Mouse (Mus musculus) neural tube, embryonic 13.5 days (tissue): ENCODE data around the gene Ikzf2. TPM values are rescaled to one million over a fixed set of nuclear protein-coding genes. Genes with fewer than 3 reads are reported as not detected.
A peak's percentile ranks its signal among the peaks of the same experiment; 100 is the strongest.

Source experiments
- ATAC-seq: fragments of 200-750 bp; cut with Nextera tagmentation; 2 replicates; pipeline ENCODE4 v1.8.0; 2017; ENCODE audit warnings: low read depth, mild to moderate bottlenecking, moderate TSS enrichment, moderate library complexity
- H3K27ac ChIP-seq: fragments of 300-500 bp; sonication (generic); replicated peaks from 2 replicates; pipeline ENCODE4 v1.5.1; 2015; ENCODE audit warnings: moderate library complexity, mild to moderate bottlenecking, inconsistent platforms
- H3K27me3 ChIP-seq: fragments of 300-500 bp; sonication (generic); 2 replicates; pipeline ENCODE4 v1.6.1; 2015; ENCODE audit warnings: mild to moderate bottlenecking, inconsistent platforms
- H3K36me3 ChIP-seq: fragments of 300-500 bp; sonication (generic); 2 replicates; pipeline ENCODE4 v1.6.1; 2015; ENCODE audit warnings: mild to moderate bottlenecking, inconsistent platforms
- H3K4me1 ChIP-seq: fragments of 300-500 bp; sonication (generic); replicated peaks from 2 replicates; pipeline ENCODE4 v1.6.1; 2015; ENCODE audit warnings: inconsistent platforms
- H3K4me2 ChIP-seq: fragments of 300-500 bp; sonication (generic); 2 replicates; pipeline ENCODE4 v1.6.1; 2015; ENCODE audit warnings: inconsistent platforms, mild to moderate bottlenecking, moderate library complexity
- H3K4me3 ChIP-seq: fragments of 300-500 bp; sonication (generic); 2 replicates; pipeline ENCODE4 v1.5.1; 2015; ENCODE audit warnings: mild to moderate bottlenecking, inconsistent platforms
- H3K9ac ChIP-seq: fragments of 300-500 bp; sonication (generic); 2 replicates; pipeline ENCODE4 v1.6.1; 2015; ENCODE audit warnings: moderate library complexity, mild to moderate bottlenecking, inconsistent platforms
- H3K9me3 ChIP-seq: fragments of 300-500 bp; sonication (generic); 2 replicates; pipeline ENCODE4 v1.6.1; 2016; ENCODE audit warnings: inconsistent platforms
- WGBS: fragments of 180-500 bp; shearing (Covaris S2); methylation state at CpG from one replicate; pipeline ENCODE4 v1.1.7; 2015; 5-methylcytosine and 5-hydroxymethylcytosine counted together
- polyA plus RNA-seq: library from polyadenylated mRNA; unstranded; fragments of >200 nt; fragmentation: Nextera tagmentation; extraction: Ambion mirVana; gene quantifications from 2 replicates; pipeline ENCODE4 v1.2.1, GENCODE M21; 2015

The Ikzf2 gene
- polyA plus RNA-seq, 1 experiment from 2014 or later: 5.0 TPM

DNA sequence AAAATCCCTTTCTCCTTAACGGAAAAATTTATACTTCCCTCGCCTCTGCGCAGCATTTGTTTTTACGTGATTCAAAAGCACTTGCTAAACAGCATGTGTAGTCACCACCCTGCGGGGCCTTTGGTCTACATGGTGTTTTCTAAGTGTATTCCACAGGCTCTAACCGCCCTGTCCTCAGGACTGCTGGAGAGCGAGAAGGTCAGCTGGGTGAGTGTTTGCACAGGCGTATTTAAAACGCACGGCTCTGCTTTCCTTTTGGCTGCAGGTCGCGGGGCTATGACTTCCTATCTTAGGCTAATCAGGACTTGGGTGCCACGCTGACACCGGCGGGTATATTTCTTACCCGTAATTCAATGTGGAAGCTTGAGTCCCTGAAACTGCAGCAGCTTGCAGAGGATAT, 30.1 kb downstream of the Ikzf2 start:
- Histone ChIP-seq H3K9ac (no peak overlapping the region; the same call in 1 of the 2 replicates), H3K27ac (no peak overlapping the region), H3K36me3 (no peaks in the 10 kb centered on the region), H3K27me3 (no peaks in the 10 kb centered on the region), H3K4me3 (no peak overlapping the region), H3K4me2 (peak overlapping the region; percentile 36), H3K9me3 (no peaks in the 10 kb centered on the region), H3K4me1 (peaks cover 25% of the 10 kb centered on the region)
- ATAC-seq: peak; percentile 43; the same call in 1 of the 2 replicates
- 16% methylated on average over 16 of the region's 16 CpGs for WGBS

DNA sequence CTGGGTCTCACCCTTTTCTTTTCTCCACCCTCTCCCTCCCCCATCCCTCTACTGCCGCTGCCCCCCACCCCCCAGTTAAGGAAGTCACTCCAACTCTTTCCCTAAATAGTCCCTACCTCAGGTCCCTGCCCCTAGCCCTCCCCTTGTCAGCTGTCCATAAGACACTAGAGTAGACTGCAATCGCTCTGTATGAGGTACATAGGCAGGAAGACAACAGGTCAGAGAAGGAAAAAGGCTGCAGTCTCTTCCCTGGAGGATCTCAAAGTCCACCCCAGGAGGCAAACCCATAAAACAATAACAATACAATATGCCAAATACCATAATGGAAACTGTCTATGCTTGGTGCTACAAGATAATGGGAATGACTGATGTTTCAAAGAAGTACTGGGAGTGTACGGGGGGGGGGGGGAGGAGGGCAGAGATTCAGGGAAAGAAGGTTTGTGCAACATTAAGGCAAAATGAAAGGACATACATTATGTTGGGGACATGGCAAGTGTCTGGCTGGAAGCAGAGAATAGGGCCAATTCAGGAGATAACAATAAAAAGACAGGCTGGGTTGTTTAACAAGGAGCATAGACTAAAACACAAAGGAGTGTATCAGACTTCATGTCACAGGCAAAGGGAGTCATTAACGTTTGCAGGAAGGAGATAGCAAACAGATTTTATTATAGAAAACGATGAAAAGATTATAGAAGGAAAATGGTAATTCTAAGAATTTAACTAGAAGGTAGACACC, 30.8 kb downstream of the Ikzf2 start:
- peaks cover 25% of the 10 kb centered on the region for H3K4me1 ChIP-seq
- H3K9me3 ChIP-seq: no peaks in the 10 kb centered on the region
- H3K9ac ChIP-seq: no peak overlapping the region
- no peak overlapping the region for H3K4me3 ChIP-seq
- H3K4me2 ChIP-seq: no peak overlapping the region; the same call in 1 of the 2 replicates
- no peak for ATAC-seq
- H3K36me3 ChIP-seq: no peaks in the 10 kb centered on the region
- H3K27ac ChIP-seq: no peak overlapping the region
- no peaks in the 10 kb centered on the region for H3K27me3 ChIP-seq
- WGBS: 11% methylated on average over 5 of the region's 5 CpGs

DNA sequence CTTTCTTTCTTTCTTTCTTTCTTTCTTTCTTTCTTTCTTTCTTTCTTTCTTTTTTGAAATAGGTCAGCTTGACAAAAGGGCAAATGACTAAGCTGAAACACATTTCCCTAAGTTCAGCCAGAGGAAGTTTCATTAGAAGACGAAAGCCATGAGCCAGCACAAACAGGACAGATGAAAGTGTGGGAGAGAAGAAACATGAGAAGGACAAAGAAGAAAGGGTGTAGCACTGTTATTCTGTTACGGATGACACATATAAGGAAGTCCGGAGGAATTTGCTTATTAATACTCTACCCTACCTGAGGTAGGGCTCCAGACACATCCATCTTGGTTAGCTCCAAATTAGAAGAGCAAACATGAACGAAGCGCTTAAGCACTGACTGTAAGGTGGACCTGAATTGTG, 31.7 kb downstream of the Ikzf2 start:
- Histone ChIP-seq H3K4me1 (peaks cover 25% of the 10 kb centered on the region), H3K9me3 (no peaks in the 10 kb centered on the region), H3K36me3 (no peaks in the 10 kb centered on the region), H3K4me3 (no peak overlapping the region), H3K27me3 (no peaks in the 10 kb centered on the region), H3K27ac (no peak overlapping the region), H3K9ac (no peak overlapping the region), H3K4me2 (no peak overlapping the region)
- no peak for ATAC-seq
- 90% methylated on average over 5 of the region's 5 CpGs for WGBS

DNA sequence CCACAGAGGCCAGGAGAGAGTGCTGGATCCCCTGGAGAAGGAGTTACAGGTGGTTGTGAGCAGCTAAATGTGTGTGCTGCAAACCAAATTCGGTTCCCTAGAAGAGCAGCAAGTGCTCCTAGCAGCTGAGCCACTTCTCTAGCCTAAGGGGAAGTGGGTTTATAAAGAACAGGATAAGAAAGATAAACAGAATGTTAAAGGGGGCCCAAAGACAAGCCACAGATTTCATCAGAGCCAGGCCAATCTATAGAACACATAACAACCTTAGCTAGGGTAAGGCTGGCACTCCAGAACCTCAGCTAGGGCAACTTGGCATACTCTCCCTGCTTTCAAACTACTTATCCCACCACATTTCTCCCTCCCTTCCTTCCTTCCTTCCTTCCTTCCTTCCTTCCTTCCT, 32.1 kb downstream of the Ikzf2 start:
- no peak overlapping the region for H3K9ac ChIP-seq
- WGBS: 82% methylated on average over 1 of the region's 1 CpGs
- ATAC-seq: no peak

DNA sequence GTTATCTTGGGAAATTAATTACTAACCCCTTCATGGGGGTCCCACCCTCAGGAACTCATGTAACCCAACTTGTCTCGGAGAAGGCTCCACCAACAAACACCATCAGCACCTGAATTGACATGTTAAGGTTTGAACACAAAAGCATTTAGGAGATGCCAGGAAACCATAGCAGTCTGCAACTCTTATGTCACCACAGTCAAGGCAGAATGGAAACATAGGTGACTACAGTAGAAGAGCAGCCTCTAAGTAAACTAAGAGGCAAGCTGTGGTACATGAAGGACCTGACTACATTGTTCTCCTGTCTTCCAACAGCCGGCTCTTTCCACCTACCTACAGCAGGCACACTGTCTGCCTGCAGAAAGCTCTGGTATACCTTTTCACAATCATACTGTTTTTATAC, 33.6 kb downstream of the Ikzf2 start:
- Histone ChIP-seq H3K9ac (no peak overlapping the region), H3K4me1 (peaks cover 21% of the 10 kb centered on the region), H3K27ac (no peak overlapping the region), H3K36me3 (no peaks in the 10 kb centered on the region), H3K9me3 (no peaks in the 10 kb centered on the region), H3K4me3 (no peak overlapping the region), H3K4me2 (no peak overlapping the region), H3K27me3 (no peaks in the 10 kb centered on the region)
- WGBS: 89% methylated on average over 2 of the region's 2 CpGs
- no peak for ATAC-seq

More for the DNA sequence above, 32.1 kb downstream of the Ikzf2 start:
- Histone ChIP-seq H3K4me2 (no peak overlapping the region), H3K36me3 (no peaks in the 10 kb centered on the region), H3K27me3 (no peaks in the 10 kb centered on the region), H3K9me3 (no peaks in the 10 kb centered on the region), H3K4me3 (no peak overlapping the region), H3K27ac (no peak overlapping the region), H3K4me1 (peaks cover 25% of the 10 kb centered on the region)

DNA sequence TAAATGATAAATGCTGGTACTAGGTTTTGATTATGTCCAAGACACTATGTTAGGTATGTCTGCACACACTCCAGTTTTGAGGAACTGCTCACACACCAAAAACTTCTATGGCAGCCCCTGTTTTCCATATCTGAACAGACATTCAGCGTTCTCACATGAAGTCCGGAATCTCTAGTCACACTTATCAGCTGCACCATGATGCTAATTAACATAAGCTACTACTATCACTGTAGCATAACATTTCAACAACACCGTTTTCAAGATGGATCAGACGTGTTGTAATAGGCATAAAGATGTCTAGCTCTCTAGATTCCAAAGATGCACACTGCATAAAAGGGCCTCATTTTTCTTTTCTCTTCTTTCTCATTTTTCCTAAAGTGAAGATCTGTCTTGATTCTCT, 43.9 kb downstream of the Ikzf2 start:
- 85% methylated on average over 4 of the region's 4 CpGs for WGBS

DNA sequence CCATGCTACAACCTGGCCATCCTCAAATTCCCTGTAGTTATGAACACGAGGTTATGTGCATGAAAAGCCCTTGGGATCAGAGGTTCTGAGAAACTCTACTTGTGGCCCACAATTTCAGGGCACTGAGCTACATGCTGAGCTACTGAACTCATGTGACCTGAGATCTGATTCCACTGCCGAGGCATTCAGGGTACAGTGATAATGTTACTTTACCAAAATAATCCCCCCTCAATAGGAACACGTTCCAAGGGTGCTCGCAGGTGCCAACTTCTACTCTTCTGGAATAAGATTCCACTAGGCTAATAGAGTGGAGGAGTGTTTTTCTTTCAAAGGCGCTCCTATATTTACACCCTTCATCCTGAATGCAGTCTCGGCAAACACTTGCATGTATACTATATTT, 45.1 kb downstream of the Ikzf2 start:
- WGBS: 90% methylated on average over 6 of the region's 6 CpGs
- no peak overlapping the region for H3K27ac ChIP-seq
- no peaks in the 10 kb centered on the region for H3K4me1 ChIP-seq
- H3K27me3 ChIP-seq: no peaks in the 10 kb centered on the region
- H3K4me2 ChIP-seq: no peak overlapping the region
- no peak overlapping the region for H3K4me3 ChIP-seq
- ATAC-seq: no peak
- no peaks in the 10 kb centered on the region for H3K36me3 ChIP-seq
- H3K9me3 ChIP-seq: no peaks in the 10 kb centered on the region
- no peak overlapping the region for H3K9ac ChIP-seq

More for the DNA sequence above, 43.9 kb downstream of the Ikzf2 start:
- Histone ChIP-seq H3K4me3 (no peak overlapping the region), H3K27me3 (no peaks in the 10 kb centered on the region), H3K4me2 (no peak overlapping the region), H3K36me3 (no peaks in the 10 kb centered on the region), H3K9ac (no peak overlapping the region), H3K9me3 (no peaks in the 10 kb centered on the region), H3K4me1 (no peaks in the 10 kb centered on the region), H3K27ac (no peak overlapping the region)
- no peak for ATAC-seq

DNA sequence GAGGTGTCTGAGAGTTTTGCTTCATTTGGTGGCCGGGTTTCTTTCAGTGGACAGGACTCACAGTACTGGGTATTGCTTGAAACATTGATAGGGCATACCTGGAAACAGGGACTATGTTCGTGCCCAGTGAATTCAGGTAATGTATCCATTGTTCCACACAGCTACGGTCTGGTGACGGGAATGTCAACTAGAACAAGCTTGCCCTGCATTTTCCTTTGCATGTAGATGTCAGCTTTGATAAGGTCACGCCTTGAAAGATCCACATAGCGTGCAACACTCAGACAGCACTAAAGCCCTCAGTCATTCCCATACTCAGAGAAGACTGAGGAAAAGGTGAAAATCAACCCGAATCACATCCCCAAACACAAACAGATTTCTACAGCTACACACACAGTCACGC, 48.7 kb downstream of the Ikzf2 start:
- no peaks in the 10 kb centered on the region for H3K36me3 ChIP-seq
- no peaks in the 10 kb centered on the region for H3K9me3 ChIP-seq
- H3K4me2 ChIP-seq: no peak overlapping the region
- H3K9ac ChIP-seq: no peak overlapping the region
- no peak overlapping the region for H3K4me3 ChIP-seq
- 93% methylated on average over 8 of the region's 8 CpGs for WGBS
- no peak overlapping the region for H3K27ac ChIP-seq
- no peaks in the 10 kb centered on the region for H3K27me3 ChIP-seq
- no peaks in the 10 kb centered on the region for H3K4me1 ChIP-seq
- ATAC-seq: no peak

DNA sequence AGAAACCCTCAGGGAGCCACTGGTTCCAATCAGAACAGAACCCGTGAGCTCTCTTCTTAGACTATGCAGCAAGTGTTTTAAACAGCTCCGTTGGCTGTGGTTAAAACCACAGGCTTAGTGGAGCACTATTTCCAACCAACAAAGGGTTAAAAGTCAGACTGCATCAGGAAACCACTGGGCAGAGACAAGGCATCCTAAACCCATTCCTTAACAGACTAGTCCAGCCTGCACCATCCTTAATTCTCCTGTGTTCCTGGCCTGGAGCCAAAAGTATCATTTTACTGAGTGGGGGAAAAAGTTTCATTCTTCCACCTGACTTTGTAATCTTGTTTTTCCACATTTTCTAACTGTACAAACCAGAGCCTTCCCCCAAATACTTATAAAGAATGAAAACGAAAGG, 49.1 kb downstream of the Ikzf2 start:
- Histone ChIP-seq H3K27me3 (no peaks in the 10 kb centered on the region), H3K27ac (no peak overlapping the region), H3K9me3 (no peaks in the 10 kb centered on the region), H3K36me3 (no peaks in the 10 kb centered on the region), H3K4me1 (no peaks in the 10 kb centered on the region), H3K9ac (no peak overlapping the region), H3K4me3 (no peak overlapping the region), H3K4me2 (no peak overlapping the region)
- 81% methylated on average over 3 of the region's 3 CpGs for WGBS
- no peak for ATAC-seq

DNA sequence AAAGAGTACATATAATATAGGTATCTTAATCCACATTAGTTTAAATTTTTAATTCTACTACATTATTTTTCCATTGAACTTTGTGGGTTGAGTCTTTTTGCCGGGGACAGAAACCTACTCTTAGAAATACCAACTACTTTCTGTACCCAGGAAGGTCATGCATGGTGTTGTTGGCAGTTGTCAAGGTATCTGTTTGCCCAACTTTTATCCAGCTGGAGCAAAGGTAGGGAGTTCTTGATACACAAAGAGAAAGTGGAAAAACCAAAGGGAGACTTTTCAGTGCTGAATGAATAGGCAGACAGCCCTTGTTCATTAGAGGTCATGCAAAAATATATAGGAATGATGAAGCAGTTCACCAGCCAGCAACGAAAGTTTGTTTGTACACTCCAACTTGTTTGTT, 52.8 kb downstream of the Ikzf2 start:
- no peak overlapping the region for H3K9ac ChIP-seq
- H3K4me2 ChIP-seq: no peak overlapping the region
- H3K27ac ChIP-seq: no peak overlapping the region
- no peaks in the 10 kb centered on the region for H3K4me1 ChIP-seq
- ATAC-seq: no peak
- H3K4me3 ChIP-seq: no peak overlapping the region
- no peaks in the 10 kb centered on the region for H3K36me3 ChIP-seq
- H3K27me3 ChIP-seq: no peaks in the 10 kb centered on the region
- 90% methylated on average over 2 of the region's 2 CpGs for WGBS
- H3K9me3 ChIP-seq: no peaks in the 10 kb centered on the region

DNA sequence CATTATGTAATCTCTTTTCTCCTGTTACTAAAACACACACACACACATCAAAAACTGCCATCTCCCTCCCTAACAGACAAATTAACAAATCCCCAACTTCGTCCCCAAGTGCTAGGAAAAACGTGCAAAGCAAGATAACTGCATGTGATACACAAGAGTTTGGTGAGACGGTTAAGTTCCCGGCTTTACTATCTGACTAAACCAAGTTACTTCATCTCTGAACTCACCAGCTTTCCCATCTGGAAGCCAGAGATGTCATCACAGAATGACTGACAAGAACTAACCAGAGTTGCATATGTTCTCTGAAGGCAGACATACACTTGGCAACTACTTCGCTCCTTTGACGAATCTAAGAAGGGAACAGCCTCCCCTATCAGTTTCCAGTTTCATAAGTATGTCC, 56.5 kb downstream of the Ikzf2 start:
- H3K9me3 ChIP-seq: no peaks in the 10 kb centered on the region
- ATAC-seq: no peak
- H3K27me3 ChIP-seq: no peaks in the 10 kb centered on the region
- H3K36me3 ChIP-seq: no peaks in the 10 kb centered on the region
- no peaks in the 10 kb centered on the region for H3K4me1 ChIP-seq
- H3K27ac ChIP-seq: no peak overlapping the region
- WGBS: 92% methylated on average over 6 of the region's 6 CpGs
- no peak overlapping the region for H3K9ac ChIP-seq
- H3K4me2 ChIP-seq: no peak overlapping the region
- no peak overlapping the region for H3K4me3 ChIP-seq

DNA sequence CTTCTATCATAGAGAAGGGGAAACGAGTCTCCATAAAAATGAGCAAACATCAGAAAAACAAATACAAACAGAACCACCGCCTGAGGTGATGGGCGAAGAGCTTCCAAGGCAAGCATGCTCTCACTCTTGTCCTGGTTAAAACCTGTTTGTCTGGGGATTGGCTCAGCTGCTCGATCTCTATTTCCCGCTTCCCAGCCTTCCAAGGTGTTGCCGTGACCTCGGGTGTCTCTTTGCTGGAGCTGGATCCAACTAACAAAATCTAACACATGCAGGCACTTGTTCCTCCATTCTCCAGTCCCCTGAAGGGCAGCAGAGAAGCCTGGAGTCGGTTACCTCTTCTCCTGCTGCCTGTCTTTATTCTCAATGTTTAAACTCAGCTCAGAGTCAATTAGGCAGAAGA, 57.5 kb downstream of the Ikzf2 start:
- Histone ChIP-seq H3K4me1 (no peaks in the 10 kb centered on the region), H3K27me3 (no peaks in the 10 kb centered on the region), H3K4me2 (no peak overlapping the region), H3K27ac (no peak overlapping the region), H3K9me3 (no peaks in the 10 kb centered on the region), H3K36me3 (no peaks in the 10 kb centered on the region), H3K9ac (no peak overlapping the region), H3K4me3 (no peak overlapping the region)
- 84% methylated on average over 8 of the region's 8 CpGs for WGBS
- ATAC-seq: no peak

DNA sequence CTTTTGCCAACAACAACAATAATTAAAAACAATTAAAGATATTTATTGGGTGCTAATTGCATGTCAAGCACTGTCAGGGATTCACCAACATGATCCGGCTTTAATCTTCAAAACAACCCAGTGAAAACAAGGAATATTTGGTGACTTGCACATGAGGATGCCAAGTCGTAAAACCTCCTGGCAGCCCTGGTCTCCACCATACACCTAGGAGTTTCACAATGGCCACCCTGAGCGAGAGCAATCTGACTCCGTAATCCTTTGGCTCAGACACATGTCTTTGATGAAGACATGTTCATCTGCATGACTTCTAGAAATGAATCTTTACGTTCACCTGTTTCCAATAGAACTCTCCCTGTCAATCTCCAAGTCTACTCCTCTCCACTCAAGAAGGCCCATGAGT, 75.0 kb downstream of the Ikzf2 start:
- Histone ChIP-seq H3K9ac (no peak overlapping the region), H3K9me3 (no peaks in the 10 kb centered on the region), H3K36me3 (no peaks in the 10 kb centered on the region), H3K27ac (no peak overlapping the region), H3K4me2 (no peak overlapping the region), H3K4me3 (no peak overlapping the region), H3K4me1 (no peaks in the 10 kb centered on the region), H3K27me3 (no peaks in the 10 kb centered on the region)
- 96% methylated on average over 5 of the region's 5 CpGs for WGBS
- ATAC-seq: no peak
